Mouse (Mus musculus): ENCODE results near the gene Tssk2.

Tssk2 gene

DNA sequence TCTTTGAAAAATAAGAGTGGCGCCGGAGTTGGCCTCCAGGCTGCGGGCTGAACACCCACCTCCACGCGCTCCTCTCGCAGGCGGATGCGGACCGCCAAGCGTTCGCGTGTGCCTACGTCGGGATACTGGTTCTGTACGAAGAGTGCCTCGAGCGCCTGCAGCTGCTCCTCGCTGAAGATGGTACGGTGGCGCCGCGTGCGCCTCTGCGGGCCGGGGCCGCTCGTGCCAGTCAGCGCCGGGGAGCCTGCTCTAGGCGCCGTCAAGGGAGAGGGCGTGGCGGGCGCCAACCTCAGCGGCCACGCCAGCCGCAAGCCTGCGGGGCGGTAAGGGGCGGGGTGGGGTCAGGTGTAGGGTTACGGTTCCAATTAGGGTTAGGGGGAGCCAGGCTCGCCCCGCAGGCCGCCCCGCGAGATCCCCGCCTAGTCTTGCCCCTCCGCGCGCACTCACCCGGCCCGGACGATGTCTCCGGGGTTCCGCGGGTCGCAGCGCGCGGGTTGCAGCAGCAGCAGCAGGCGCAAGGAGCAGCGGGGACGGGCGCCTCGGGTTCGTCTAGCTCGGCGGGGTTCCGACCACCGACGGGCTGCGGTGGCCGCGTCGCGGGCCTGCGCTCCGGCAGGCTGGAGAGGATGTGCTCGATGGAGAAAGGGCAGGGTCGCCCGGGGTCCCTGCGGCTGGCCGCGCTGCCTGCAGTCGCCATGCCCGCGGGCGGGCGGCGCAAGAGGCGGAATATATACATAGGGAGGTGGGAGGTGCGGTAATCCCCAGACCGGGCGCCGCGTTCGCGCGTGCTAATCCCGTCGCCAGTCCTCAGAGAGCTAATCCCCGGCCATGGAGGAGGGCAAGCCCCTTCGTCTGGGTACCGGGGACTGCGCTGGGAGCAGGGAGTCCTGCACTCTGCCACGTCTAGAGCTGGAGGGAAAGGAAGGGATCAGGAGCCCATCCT, 16.1 kb downstream of the Tssk2 start, which contains the start of gene Gsc2:
Gsc2 (minus strand) TSS at position 753 of the 943 bp plus-strand sequence.
- peak; percentile 7 for DNase-seq

DNA sequence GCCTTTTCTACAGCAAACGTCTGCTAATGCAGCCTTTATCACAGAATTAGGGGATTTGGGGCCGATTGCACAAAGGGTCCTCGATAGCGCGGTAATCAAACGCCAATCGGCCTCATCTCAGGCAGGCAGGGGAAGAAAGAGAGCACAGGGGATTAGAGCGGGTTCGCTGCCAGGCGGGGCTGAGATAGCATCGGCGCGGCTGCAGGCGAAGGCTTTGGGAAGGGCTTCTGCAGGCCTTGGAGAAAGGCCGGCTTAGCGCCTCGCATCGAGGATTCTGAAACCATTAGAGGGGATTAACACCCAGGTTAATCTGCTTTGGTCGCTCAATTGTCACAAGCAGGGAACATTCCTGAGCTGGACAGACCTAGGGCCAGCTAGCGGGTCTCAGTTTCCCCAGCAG, 22.1 kb downstream of the Tssk2 start:
- no peak for DNase-seq

DNA sequence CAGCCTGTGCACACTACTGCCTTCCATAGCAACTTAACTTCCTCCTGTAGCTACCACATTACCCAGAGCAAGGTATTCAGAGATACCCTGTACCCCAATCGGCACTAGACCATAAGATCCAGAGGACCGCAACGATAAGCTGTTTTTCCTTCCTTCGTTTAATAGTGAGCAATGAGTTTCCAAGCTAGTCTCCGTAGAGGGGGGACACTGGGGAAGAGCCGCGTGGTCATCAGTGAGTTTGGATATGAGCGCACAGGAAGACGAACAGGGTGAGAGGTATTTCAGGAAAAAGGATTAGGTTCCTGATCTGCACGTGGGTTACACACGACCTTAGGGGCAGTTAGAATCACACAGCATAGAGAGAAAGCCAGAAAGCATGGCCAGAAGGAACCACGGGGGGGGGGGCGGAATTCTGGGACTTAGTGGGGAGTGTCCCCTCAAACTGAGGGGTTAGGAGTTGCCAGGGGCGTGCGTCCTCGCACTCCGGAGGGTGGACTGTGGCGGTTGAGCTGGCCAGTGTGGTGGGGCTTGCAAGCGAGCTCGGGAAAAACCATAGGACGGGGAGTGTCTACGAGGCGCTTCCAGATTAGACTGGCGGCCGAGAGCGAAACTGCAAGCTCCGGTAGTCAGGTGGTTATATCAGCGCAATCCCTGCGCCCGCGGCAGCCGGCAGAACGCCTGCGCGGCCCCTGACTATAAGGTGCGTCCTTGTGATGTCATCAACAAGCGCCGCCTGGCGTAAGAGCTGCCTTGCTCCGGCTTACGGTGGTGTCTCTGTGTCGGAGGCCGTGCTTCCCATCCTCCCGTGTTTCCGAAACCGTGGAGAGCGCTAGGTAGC, 23.1 kb downstream of the Tssk2 start:
- peak; percentile 98 for DNase-seq

DNA sequence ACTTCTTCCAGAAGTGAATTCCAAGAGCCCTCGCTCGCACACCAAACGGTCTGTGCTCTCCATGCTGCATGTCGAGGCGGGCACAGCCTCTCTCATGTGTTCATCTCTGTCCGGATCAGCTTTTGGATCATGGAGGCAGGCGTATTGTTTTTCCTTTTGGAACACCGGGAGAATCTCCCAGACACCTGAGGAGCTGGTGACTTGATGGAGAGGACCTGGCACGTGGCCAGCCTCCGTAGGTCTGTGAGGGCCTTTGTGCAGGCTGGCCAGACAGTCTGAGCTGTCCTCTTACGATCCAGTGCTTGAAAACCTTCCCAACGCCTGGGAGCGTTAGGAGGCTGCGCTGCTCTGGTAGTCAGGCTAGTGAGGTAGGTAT, 23.7 kb downstream of the Tssk2 start:
- DNase-seq: no peak

DNA sequence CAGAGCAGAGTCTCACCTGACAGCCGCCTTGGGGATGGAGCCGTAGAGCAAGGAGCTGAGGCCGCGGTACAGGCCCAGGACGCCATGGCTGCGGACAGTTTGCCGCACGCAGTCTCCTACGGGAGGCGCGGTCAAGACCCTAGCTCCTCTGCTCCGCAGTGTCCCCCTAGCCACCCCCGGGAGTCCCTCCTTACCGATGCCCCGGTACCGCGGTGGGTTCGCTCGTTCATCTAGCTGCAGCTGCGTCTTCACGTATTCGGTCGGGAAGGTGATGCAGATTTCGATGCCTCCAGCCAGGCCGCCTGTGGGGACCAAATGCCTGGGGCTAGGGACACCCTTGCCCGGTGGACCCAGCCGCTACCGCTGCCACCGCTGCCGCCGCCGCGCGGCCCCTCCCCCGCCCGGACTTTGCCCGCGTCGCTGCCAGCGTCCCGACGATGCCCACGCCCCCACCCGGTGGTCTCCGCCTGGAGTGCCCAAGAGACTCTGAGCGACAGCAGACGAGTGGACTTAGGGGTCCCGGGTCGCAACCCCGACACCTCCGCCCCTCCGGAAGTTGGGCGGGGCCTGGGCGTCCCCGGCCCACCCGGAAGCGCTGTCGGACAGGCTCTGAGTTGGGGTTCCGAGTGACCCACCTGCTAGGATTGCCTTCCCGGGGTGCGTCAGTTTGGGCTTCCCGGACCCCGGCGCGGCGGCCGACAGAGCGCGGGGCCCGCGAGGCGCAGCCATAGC, 29.1 kb downstream of the Tssk2 start:
- peak; percentile 29 for DNase-seq

DNA sequence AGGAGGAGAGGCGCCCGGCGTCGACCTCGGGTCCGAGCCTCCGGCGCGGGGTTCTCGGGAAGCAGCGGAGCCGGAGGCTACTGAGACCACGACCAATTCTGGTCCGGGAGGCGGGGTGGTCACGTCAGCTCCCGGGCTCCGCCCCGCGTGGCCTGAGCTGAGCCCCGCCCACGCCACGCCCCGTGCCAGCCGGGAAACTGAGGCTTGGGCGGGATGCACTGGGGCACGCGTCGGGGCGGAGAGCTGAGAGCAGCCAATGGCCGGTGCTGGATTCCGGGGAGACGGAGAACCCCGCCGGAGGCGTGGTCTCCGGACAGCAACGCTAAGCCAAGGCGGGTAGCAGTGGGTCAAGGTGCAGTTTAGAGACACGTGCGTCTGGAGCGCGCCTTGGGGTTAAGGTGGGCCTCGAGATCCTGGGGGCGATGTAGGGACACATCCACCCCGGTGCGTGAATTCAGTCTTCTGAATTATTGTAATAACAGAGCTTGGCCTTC, 29.7 kb downstream of the Tssk2 start, which contains the start of gene Slc25a1:
Slc25a1 (minus strand) TSS at position 133 of the 494 bp plus-strand sequence.
- DNase-seq: peak; percentile 87

DNA sequence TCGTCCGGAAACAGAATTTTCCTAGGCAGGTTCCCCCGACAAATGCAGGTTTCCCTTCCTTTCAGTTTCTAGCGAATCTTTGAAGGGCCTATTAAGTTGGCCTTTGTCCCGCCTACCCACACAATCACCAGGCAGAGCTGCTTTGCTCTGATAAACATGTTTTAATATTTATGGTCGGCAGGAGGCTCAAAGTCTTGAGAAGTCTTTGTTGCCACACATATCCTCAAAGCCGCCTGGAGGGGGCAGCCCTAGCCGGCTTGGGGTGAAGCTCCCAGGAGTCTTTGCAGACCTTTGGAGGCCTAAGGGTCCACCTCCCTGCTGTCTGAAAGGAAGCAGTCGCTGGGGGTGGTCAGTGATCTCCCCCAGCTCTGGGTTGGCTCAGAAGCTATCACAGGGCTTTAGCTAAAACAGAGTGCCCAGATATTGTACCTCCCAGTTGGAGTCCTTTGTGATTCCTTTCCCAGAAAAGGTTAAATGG, 30.2 kb downstream of the Tssk2 start:
- DNase-seq: peak; percentile 92

DNA sequence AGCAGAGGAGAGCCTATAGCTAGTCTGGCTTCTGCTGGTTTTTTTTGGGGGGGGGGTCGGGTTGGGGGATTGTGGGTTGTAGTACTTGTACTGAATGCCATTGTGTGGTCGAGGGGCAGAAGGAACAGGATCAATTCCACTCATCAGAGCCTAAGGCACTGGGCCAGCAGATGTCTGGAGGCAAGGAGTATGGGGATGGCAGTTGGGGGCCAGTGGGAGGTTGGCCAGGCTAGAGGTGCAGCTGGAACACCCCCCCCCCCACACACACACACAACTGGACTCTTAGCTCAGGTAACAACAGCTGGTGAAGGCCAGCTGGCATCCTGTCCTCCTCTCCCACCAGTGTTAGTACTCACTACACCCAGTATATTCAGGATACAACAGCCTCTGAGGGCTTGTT, 30.8 kb downstream of the Tssk2 start:
- DNase-seq: no peak

DNA sequence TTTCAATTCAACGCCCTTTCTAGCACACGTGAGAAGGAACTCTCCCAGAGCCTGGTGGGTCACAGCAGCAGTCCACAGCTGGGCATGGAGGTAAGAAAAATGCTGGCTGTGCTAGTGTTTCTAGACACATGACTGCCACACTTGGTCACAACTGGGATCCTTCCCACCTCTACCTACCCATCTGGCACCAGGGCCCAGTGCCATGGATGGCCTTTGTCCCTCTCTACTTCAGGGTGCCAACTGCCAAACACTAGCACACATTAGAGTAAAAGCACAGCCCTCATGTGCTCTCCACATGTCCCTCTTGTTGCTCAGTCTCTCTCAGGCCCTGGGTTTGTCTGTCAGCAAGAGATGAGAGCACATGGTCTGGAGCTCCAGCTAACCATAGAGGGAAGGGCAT, 31.2 kb downstream of the Tssk2 start:
- DNase-seq: no peak

DNA sequence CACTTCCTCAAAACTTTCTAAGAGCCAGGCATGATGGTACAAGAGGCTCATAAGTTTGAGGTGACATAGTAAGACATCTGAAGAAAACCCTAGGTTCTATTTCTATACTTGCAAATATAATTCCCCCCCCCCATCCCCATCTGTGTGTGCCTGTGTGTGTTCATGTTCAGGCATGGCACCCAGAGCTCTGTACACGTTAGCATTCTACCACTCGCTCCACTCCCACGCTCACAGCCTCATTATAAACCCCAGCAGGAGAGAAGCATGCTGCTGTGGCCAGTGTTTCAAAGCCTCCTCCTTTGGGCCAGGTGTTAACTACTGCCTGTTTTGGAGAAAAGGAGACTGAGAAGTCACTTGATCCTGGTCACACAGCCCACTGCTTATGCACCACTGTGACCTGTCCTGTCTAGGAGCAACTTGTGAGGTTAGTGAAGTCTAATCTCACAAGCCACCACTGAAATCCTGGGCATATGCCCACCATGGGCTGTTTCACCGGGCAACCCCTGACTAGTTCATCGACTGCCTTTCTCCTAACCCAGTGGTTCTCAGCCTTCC, 33.5 kb downstream of the Tssk2 start:
- no peak for DNase-seq

DNA sequence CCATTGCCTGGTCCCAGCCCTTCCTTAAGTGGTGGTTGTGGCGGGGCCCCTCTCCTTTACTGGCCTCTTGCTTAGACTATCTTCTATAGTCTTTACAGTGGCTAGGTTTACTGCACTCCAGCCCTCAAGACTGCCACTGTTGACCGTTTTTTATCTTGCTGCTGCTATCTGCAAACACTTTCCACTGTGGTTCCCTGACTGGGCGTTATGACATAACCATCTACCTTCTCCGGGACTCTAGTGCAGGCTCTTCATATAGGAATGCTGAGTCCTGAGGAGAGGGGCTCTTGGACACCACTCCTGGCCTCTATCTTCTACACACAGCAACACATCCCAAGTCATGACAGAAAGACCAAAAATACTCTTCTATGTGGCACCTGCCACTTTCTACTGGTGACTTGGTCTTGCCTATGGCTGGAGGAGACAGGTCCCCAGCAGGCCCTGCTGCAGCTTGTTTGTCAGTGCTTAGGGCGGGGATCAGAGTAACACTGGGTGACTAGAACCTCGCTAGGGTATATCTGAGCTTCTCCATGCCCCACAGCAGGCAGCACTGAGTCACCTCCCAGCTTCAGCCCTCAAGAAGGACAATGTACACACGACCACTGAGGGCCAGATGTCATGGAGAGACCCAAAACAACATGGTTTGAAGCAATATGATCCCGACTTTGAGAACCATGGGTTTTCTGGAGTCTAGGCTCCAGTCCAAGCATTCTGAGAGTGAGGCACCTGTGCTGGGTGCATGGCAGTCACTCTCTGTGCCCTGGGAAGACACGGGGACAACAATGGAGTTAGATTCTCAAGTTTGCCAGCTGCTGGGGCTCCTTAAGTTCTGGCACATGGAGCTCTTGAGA, 35.4 kb downstream of the Tssk2 start:
- DNase-seq: no peak

DNA sequence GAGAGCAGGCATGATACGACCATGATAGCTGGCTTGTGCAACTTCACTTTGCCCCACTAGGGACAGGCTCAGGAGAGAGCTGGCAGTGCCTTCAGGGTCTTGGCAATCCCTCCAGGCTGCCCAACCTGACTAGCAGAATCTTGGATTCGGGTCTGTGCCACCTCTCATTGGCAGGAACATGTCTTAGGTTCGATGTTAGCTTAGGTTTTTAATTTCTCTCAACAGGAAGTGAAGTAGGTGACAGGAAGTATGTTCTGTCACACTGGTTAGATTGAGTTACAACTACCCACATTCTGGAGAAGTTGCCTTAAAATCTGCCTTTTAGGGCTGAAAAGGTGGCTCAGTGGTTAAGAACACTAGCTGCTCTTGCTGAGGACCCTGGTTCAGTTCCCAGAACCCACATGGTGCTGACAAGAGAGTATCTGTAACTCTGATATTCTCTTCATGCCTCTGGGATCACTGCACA, 36.0 kb downstream of the Tssk2 start:
- DNase-seq: no peak

DNA sequence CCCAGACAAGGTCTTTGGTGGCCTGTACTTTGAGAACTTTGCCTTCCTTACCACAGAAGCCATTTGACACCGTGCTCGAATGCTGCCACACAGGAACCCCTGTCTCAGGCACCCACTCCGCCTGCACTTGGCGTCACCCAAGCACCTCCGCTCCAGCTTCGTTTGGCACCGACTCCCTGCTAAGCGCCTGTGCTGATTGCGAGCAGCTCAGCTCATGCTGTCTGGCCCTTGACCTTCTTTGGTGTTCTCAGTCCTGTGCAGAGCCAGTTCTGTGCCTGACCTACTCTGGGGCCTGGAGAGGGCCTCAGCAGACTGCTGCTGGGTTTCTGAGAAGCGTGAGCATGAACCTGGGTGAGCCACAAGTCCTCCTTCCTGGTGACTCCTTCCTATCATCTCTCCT, 38.3 kb downstream of the Tssk2 start:
- peak; percentile 53 for DNase-seq

DNA sequence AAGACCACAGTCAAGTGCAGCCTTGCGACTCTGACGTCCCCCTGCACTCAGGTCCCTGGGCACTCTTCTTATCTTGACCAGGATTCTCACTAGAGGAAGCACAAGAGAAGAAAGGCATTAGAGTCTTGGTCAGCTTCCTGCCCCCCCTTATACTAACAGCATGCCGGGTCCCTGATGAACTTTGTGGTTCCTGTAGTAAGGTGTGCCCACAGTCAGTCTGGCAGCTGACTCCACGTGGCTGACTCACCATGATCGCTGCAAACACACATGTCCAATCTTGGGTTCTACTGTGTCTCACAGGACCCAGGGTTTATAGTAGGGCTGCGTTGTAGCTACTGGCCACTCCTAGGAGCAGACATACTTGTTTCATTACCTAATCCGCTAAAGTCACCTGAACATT, 39.8 kb downstream of the Tssk2 start:
- no peak for DNase-seq

DNA sequence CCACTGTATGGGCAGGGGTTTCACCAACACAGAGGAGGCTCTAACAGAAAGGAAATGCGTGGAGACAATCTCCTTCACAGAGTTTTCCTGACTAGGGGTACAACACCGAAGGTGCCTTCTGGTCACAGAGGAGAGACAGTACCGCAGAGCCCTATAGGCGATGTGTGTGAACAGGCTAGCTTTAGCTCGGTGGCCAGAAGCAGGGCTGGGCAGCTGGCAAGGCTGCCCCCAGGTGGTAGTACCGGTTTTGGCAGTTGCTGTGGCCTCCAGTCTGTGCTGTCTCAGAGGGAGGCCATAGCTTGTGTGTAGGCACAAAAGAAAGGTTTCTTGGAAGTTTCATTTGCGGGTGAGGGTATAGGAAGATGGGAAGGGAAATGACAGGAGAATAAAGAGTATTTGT, 40.4 kb downstream of the Tssk2 start:
- DNase-seq: peak; percentile 86

DNA sequence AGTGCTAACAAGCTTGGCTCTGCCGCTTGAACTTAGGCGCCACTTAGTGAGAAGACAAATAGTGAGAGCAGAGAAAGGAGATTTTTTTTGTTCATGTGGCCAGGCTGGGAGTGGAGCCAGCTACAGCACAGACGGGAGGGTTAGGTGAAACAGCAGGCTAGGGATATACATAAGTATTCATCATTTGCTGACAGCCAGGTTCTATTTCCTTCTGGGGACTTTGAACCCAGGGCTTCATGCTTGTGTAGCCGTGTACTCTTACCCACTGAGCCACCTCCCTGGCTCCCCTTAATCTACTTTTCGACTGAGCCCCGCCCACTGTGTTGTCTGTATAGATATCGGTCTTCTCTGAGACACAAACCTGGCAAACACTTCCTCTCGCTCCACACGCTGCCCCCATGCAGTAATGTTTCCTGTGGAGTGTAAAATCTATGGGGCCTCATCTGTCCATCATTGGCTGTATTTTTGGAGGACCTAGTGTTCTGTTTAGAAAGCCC, 40.9 kb downstream of the Tssk2 start:
- DNase-seq: no peak

DNA sequence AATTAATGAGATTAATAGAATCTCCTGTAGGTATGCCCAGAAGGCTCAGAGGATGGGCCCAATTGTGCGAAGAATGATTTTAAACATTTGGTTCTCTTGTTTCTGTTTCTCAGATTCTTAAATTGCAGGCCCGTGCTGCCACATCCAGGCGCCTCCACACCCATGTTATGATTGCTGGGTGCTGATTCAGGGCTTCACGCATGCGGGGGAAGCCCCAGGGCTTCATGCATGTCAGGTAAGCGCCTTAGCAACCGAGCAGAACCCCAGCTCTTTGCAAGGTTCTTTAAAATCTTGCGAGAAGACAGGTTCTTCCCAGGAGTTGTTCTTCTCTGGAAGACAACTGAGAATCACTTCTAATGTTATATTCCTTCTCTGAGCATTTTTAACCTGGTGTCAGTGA, 45.0 kb downstream of the Tssk2 start:
- no peak for DNase-seq

DNA sequence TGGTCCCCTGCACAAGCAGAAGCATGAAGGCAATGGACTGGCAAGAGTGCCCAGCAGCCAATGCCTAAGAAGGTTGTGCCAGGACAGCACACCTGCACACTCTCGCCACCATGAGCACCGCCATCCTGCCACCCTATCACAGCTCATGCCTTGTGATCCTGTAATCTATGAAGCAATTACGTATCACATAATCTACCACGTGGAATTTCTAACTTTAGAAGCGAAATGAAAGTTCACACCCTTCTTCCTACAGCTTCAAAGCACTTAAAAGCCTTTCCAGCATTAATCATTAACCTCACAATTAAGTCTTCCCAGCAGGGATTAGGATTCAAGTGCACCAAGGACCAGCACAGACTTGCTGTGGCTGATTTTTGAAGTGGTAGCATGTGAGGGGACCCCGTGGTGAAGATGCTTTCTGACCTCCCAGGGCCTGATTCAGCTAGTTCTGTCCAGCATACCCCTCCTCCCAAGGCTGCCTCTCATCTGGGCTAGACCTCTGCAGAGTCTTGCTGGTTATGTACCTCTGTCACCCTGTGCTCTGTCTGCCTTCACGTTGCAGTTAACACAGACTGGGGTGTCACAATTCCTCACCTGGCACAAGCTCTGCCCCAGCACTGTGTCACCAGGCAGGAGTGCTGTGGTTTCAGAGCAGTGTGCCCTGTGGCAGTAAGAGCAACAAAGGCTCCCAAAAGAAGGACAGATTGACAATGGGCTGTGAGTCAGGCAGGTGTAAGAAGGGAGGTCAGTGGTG, 46.8 kb downstream of the Tssk2 start:
- DNase-seq: peak; percentile 55

DNA sequence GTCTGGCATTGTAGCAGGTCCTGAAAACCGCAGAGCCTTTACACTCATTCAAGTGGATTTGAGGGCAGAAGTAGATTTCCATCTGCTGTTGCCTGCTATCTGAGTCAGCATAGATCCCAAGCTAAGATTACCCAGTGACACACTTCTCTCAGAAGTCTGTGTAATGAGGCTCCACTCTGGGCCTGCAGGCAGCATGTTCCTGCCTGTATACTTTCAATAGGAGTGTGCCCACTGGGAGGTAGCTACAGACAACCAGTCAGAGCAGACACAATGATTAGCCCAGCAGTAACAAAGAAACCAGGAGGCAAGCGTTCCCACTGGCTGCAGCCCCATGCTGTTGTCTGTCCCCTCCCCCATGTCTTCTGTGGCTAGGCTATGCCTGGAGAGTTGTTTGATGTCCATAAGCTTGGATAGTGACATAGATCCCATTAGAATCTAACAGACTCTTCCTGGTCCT, 51.0 kb downstream of the Tssk2 start:
- no peak for DNase-seq
